ENCODE assay signal across 11 mouse cellular contexts in the genomic region with DNA sequence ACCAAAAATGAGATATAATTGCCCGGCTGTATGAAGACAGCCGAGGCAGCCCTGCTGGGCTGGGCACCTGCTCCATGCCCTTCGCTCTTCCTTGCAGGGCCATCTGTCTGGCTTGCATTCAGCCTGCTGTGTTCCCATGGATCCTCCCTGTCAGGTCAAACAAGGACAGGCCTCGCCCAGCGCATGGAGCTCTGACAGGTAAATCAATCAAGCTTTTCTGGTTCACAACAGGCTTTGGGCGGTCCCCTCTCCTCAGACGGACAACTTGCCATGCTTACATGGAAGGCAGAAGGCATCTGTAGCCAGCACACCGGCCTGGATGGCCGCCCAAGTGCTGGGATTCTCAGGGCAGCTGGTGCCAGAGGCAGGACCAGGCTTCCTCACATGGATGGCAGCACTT. TPM values are rescaled to one million over a fixed set of nuclear protein-coding genes. Genes with fewer than 3 reads are reported as not detected.
DNase-seq lines count a peak whose midpoint lies in the region; ATAC-seq and TF ChIP-seq lines count a peak whose summit lies in the region.
"Had no signal": no experiment of that assay in that cellular context is flagged by ENCODE, and none has a peak within 500 bp of the region (broad histone marks: within the 10 kb centered on the region; RNA-seq: fewer than 3 reads in every experiment).

No protein-coding gene starts in this region.

- H3K9ac ChIP-seq in heart, embryonic 12.5 days: no peak overlapping the region
- H3K9ac ChIP-seq in hindbrain, embryonic 11.5 days (ENCODE audit: low read depth, low read length): no peak overlapping the region
- H3K9ac ChIP-seq in forebrain, embryonic 16.5 days (replicated peaks; ENCODE audit: low read depth, low read length): no peak overlapping the region

- peak; percentile 44 to 46 for DNase-seq in heart, postnatal 14 days
- DNase-seq in brain, embryonic 14.5 days (ENCODE audit: low read depth): peak; percentile 52
- peak; percentile 56 for DNase-seq in hindbrain, embryonic 11.5 days (ENCODE audit: low spot score)
- DNase-seq in skeletal muscle tissue, adult 2 months (ENCODE audit: low read depth, low spot score): peak; percentile 69
- no peak for DNase-seq in spleen, postnatal 10 days (ENCODE audit: low spot score in 2 of 2)
- no peak for DNase-seq in right cerebral cortex, postnatal 36 days (ENCODE audit: low spot score in 2 of 2)
- DNase-seq: lung, postnatal 36 days had no signal

- H3K4me3 ChIP-seq in heart, embryonic 12.5 days: no peak overlapping the region
- no peak overlapping the region for H3K4me3 ChIP-seq in hindbrain, embryonic 11.5 days (ENCODE audit: low read depth, low read length)
- no peak overlapping the region for H3K4me3 ChIP-seq in forebrain, embryonic 16.5 days (replicated peaks; ENCODE audit: low read length)
- H3K4me3 ChIP-seq: left cerebral cortex, adult 2 months had no signal

- TF ChIP-seq POLR2A in brain, embryonic 14.5 days (IDR thresholded peaks at IDR 0.05; ENCODE audit: borderline replicate concordance, extremely low read depth, insufficient read depth, insufficient read length, poor library complexity, severe bottlenecking): no peak

- TF ChIP-seq CTCF in brain, embryonic 14.5 days (IDR thresholded peaks at IDR 0.05; ENCODE audit: borderline replicate concordance, extremely low read depth, insufficient read depth, insufficient read length): no peak

- 0 out of 2 replicates have a peak, but pooled peaks cover 3% of the 10 kb centered on the region for H3K9me3 ChIP-seq in heart, embryonic 12.5 days (replicated peaks)
- H3K9me3 ChIP-seq in hindbrain, embryonic 11.5 days (ENCODE audit: control insufficient read depth, low read length): no peaks in the 10 kb centered on the region
- no peaks in the 10 kb centered on the region for H3K9me3 ChIP-seq in forebrain, embryonic 16.5 days (ENCODE audit: control insufficient read depth, low read length)

- ATAC-seq in heart, embryonic 12.5 days (ENCODE audit: insufficient number of reproducible peaks, low FRiP score): no peak
- peak; percentile 85 for ATAC-seq in hindbrain, embryonic 11.5 days (ENCODE audit: low FRiP score)
- no peak for ATAC-seq in forebrain, embryonic 16.5 days

- peaks cover 6% of the 10 kb centered on the region for H3K4me1 ChIP-seq in heart, embryonic 12.5 days (replicated peaks)
- H3K4me1 ChIP-seq in hindbrain, embryonic 11.5 days (replicated peaks; ENCODE audit: control insufficient read depth, insufficient read depth, low read length): 0 out of 2 replicates have a peak, but pooled peaks cover 2% of the 10 kb centered on the region
- 0 out of 2 replicates have a peak, but pooled peaks cover 2% of the 10 kb centered on the region for H3K4me1 ChIP-seq in forebrain, embryonic 16.5 days (replicated peaks; ENCODE audit: control insufficient read depth, insufficient read depth, low read length)

- H3K27ac ChIP-seq in heart, embryonic 12.5 days (ENCODE audit: poor library complexity, severe bottlenecking): no peak overlapping the region
- H3K27ac ChIP-seq in hindbrain, embryonic 11.5 days (ENCODE audit: low read depth, low read length): peak overlapping the region; percentile 42; the same call in 1 of the 2 replicates
- no peak overlapping the region for H3K27ac ChIP-seq in forebrain, embryonic 16.5 days (ENCODE audit: low read length)
- H3K27ac ChIP-seq: left cerebral cortex, adult 2 months had no signal

- no peaks in the 10 kb centered on the region for H3K36me3 ChIP-seq in heart, embryonic 12.5 days
- H3K36me3 ChIP-seq in hindbrain, embryonic 11.5 days (ENCODE audit: control insufficient read depth, insufficient read depth, low read length): no peaks in the 10 kb centered on the region
- H3K36me3 ChIP-seq in forebrain, embryonic 16.5 days (ENCODE audit: control insufficient read depth, insufficient read depth): no peaks in the 10 kb centered on the region
- H3K36me3 ChIP-seq: G1E had no signal

- no peaks in the 10 kb centered on the region for H3K27me3 ChIP-seq in heart, embryonic 12.5 days (replicated peaks)
- H3K27me3 ChIP-seq in hindbrain, embryonic 11.5 days (ENCODE audit: control insufficient read depth, insufficient read depth, low read length): no peaks in the 10 kb centered on the region
- no peaks in the 10 kb centered on the region for H3K27me3 ChIP-seq in forebrain, embryonic 16.5 days (replicated peaks; ENCODE audit: control insufficient read depth, insufficient read depth, low read length)

- H3K4me2 ChIP-seq in heart, embryonic 12.5 days: no peak overlapping the region
- H3K4me2 ChIP-seq in hindbrain, embryonic 11.5 days (replicated peaks; ENCODE audit: low read depth, low read length): no peak overlapping the region
- no peak overlapping the region for H3K4me2 ChIP-seq in forebrain, embryonic 16.5 days (ENCODE audit: low read length)

- intact Hi-C loops in heart, postnatal 14 days (cut with DNase I): no loop called here

- 79% methylated on average over 9 of the region's 9 CpGs for WGBS in heart, embryonic 12.5 days
- 48% methylated on average over 9 of the region's 9 CpGs for WGBS in hindbrain, embryonic 11.5 days
- WGBS in forebrain, embryonic 16.5 days: 70% methylated on average over 9 of the region's 9 CpGs

RNA-seq across cellular contexts. Expression of a gene that starts 7.9 kb away (rescaled TPM):
- total RNA-seq in heart, postnatal 14 days (2021): 1 to 10 TPM; 3.1 to 4.0 TPM
- polyA plus RNA-seq in heart, embryonic 12.5 days (2016; fragmentation: Nextera tagmentation; extraction: Ambion mirVana): 0.11 and 0.18 TPM in 2 replicates
- not detected in 2 replicates for polyA plus RNA-seq in brain, embryonic 14.5 days (2012; rRNA removed)
- not detected in 2 replicates for polyA plus RNA-seq in hindbrain, embryonic 11.5 days (2014; fragmentation: Nextera tagmentation; extraction: Ambion mirVana)
- polyA plus RNA-seq in forebrain, embryonic 16.5 days (2015; fragmentation: Nextera tagmentation; extraction: Ambion mirVana): not detected in 2 replicates
- total RNA-seq: G1E; left cerebral cortex, adult 2 months had no signal
- polyA plus RNA-seq: G1E had no signal

RNA-seq across cellular contexts. Expression of a gene that starts 24.2 kb away (rescaled TPM):
- total RNA-seq in heart, postnatal 14 days (2021): 100 to 1,000 TPM; 136 to 161 TPM
- 200 and 211 TPM in 2 replicates for polyA plus RNA-seq in heart, embryonic 12.5 days (2016; fragmentation: Nextera tagmentation; extraction: Ambion mirVana)
- polyA plus RNA-seq in brain, embryonic 14.5 days (2012; rRNA removed): 438 and 625 TPM in 2 replicates
- polyA plus RNA-seq in hindbrain, embryonic 11.5 days (2014; fragmentation: Nextera tagmentation; extraction: Ambion mirVana): 199 and 210 TPM in 2 replicates
- 277 and 319 TPM in 2 replicates for polyA plus RNA-seq in forebrain, embryonic 16.5 days (2015; fragmentation: Nextera tagmentation; extraction: Ambion mirVana)

RNA-seq across cellular contexts. Expression of a gene that starts 48.7 kb away (rescaled TPM):
- total RNA-seq in heart, postnatal 14 days (2021): under 1 TPM; 0.32 to 0.43 TPM
- polyA plus RNA-seq in heart, embryonic 12.5 days (2016; fragmentation: Nextera tagmentation; extraction: Ambion mirVana): 0.14 and 0.36 TPM in 2 replicates
- polyA plus RNA-seq in brain, embryonic 14.5 days (2012; rRNA removed): 1.6 and 2.6 TPM in 2 replicates
- polyA plus RNA-seq in hindbrain, embryonic 11.5 days (2014; fragmentation: Nextera tagmentation; extraction: Ambion mirVana): 0.15 and 0.25 TPM in 2 replicates
- 0.56 and 1.0 TPM in 2 replicates for polyA plus RNA-seq in forebrain, embryonic 16.5 days (2015; fragmentation: Nextera tagmentation; extraction: Ambion mirVana)

RNA-seq across cellular contexts. Expression of a gene that starts 59.7 kb away (rescaled TPM):
- 10 to 100 TPM; 14.3 to 19.8 TPM for total RNA-seq in heart, postnatal 14 days (2021)
- polyA plus RNA-seq in heart, embryonic 12.5 days (2016; fragmentation: Nextera tagmentation; extraction: Ambion mirVana): 129 and 135 TPM in 2 replicates
- polyA plus RNA-seq in brain, embryonic 14.5 days (2012; rRNA removed): 96.7 and 108 TPM in 2 replicates
- polyA plus RNA-seq in hindbrain, embryonic 11.5 days (2014; fragmentation: Nextera tagmentation; extraction: Ambion mirVana): 156 and 160 TPM in 2 replicates
- 187 and 190 TPM in 2 replicates for polyA plus RNA-seq in forebrain, embryonic 16.5 days (2015; fragmentation: Nextera tagmentation; extraction: Ambion mirVana)

Comparison
In these comparisons a context has a peak if more than half of its experiments do, and no peak if none do; other contexts are left out.
1. DNase-seq: peak in heart, postnatal 14 days (2 of 2), brain, embryonic 14.5 days (single experiment), hindbrain, embryonic 11.5 days (single experiment) and skeletal muscle tissue, adult 2 months (single experiment); none in spleen, postnatal 10 days (0 of 2) and right cerebral cortex, postnatal 36 days (0 of 2).